Comparison of ENCODE assay signal across 30 mouse cellular contexts in the genomic region with DNA sequence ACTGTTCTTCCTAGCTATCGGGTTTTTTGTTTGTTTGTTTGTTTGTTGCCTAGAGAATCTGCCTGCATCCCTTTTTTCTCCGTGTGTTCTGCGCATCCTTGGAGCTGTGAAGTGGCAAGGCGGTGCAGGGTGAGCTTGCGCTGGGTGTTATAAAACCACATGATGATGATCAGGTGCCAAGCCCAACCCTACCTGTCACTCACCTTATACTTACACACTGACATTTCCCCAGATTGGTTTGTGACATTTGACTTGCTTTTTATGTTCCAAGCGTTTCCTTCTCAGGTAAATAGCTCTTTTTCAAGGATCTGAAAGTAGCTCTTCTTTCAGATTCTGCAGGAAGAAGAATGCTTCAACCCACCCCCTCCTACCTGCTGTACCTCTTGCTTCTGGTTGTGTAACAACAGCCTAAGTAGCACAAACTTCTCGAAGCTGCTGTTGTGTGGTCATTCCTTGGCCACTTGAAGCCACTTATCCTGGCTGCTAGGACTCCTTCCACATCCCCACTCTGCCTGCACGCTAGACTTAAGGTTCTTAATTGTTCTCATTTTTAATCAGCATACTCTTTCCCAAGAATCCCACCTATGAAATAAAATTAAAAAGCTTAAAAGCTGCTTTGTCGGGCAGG. TPM values are rescaled to one million over a fixed set of nuclear protein-coding genes. Genes with fewer than 3 reads are reported as not detected.
DNase-seq lines count a peak whose midpoint lies in the region.
"Had no signal": no experiment of that assay in that cellular context is flagged by ENCODE, and none has a peak within 500 bp of the region (broad histone marks: within the 10 kb centered on the region; RNA-seq: fewer than 3 reads in every experiment).

No protein-coding gene starts in this region.

- peaks cover 3% of the 10 kb centered on the region; the same call in 1 of the 2 replicates for H3K36me3 ChIP-seq in hindbrain, embryonic 10.5 days
- H3K36me3 ChIP-seq: embryonic facial prominence, embryonic 10.5 days; embryonic facial prominence, embryonic 13.5 days; forebrain, embryonic 12.5 days; forebrain, embryonic 15.5 days; G1E; heart, embryonic 15.5 days had no signal

- DNase-seq in lung, adult 18-20 months: peak; percentile 77 to 82
- peak; percentile 51 for DNase-seq in lung, postnatal 10 days
- peak; percentile 85 for DNase-seq in lung, postnatal 36 days
- no peak for DNase-seq in right cerebral cortex, postnatal 25 days
- DNase-seq in hindbrain, embryonic 10.5 days (ENCODE audit: low spot score): no peak
- DNase-seq in urinary bladder, postnatal 10 days (ENCODE audit: low spot score): no peak
- DNase-seq: adrenal gland, adult 2 months; adrenal gland, postnatal 14 days; B cell, adult 2 months; cerebellum, adult 11 months; cerebellum, adult 2 months; cerebellum, postnatal 10 days; cerebellum, postnatal 36 days; embryo, embryonic 11 days; gastrocnemius, postnatal 25 days; heart, adult 18-20 months; heart, postnatal 10 days; heart, postnatal 36 days had no signal

- H3K27ac ChIP-seq in hindbrain, embryonic 10.5 days: no peak overlapping the region
- H3K27ac ChIP-seq: embryonic facial prominence, embryonic 10.5 days; embryonic facial prominence, embryonic 13.5 days; forebrain, embryonic 12.5 days; forebrain, embryonic 15.5 days; heart, embryonic 15.5 days; hindbrain, embryonic 14.5 days; hindbrain, postnatal 0 days had no signal

- peaks cover 29% of the 10 kb centered on the region for H3K4me1 ChIP-seq in hindbrain, embryonic 10.5 days (replicated peaks)

- 86% methylated on average over 9 of the region's 9 CpGs for WGBS in hindbrain, embryonic 10.5 days

- H3K27me3 ChIP-seq in hindbrain, embryonic 10.5 days (ENCODE audit: insufficient read depth, poor library complexity, severe bottlenecking): peaks cover 19% of the 10 kb centered on the region
- H3K27me3 ChIP-seq: CH12.LX; embryonic facial prominence, embryonic 13.5 days; forebrain, embryonic 12.5 days; forebrain, embryonic 15.5 days; heart, embryonic 12.5 days; heart, embryonic 15.5 days; Patski had no signal

- peaks cover 8% of the 10 kb centered on the region; the same call in 1 of the 2 replicates for H3K9me3 ChIP-seq in hindbrain, embryonic 10.5 days
- H3K9me3 ChIP-seq: embryonic facial prominence, embryonic 13.5 days; forebrain, embryonic 12.5 days; forebrain, embryonic 15.5 days; heart, embryonic 15.5 days had no signal

- H3K4me3 ChIP-seq in hindbrain, embryonic 10.5 days: no peak overlapping the region
- H3K4me3 ChIP-seq: embryonic facial prominence, embryonic 10.5 days; embryonic facial prominence, embryonic 13.5 days; erythroblast, embryonic 14.5 days; forebrain, embryonic 12.5 days; forebrain, embryonic 15.5 days; heart, embryonic 12.5 days; heart, embryonic 15.5 days had no signal

RNA-seq across cellular contexts. Expression of a gene that starts 21.9 kb away (rescaled TPM):
- polyA plus RNA-seq in hindbrain, embryonic 10.5 days (2016; fragmentation: Nextera tagmentation; extraction: Ambion mirVana): 889 and 916 TPM in 2 replicates

Comparison
In these comparisons a context has a peak if more than half of its experiments do, and no peak if none do; other contexts are left out.
1. DNase-seq: peak in lung, adult 18-20 months (2 of 2), lung, postnatal 10 days (single experiment) and lung, postnatal 36 days (single experiment); none in right cerebral cortex, postnatal 25 days (single experiment), hindbrain, embryonic 10.5 days (single experiment) and urinary bladder, postnatal 10 days (single experiment).